Mouse (Mus musculus) left cerebral cortex, adult 18-20 months (tissue): ENCODE data around the gene Hsd17b6. TPM values are rescaled to one million over a fixed set of nuclear protein-coding genes. Genes with fewer than 3 reads are reported as not detected.

Experiments
- DNase-seq, 2 experiments: peaks; one replicate each; pipeline ENCODE4 v3.0.0; 2021 to 2022; ENCODE audit warnings: low spot score in 2 of 2, mixed read lengths in 1 of 2
- total RNA-seq, 2 experiments: library from RNA; stranded (reverse); gene quantifications; 2 replicates each; pipeline ENCODE4 v1.2.3; 2021

Hsd17b6 gene
- total RNA-seq, 2 experiments from 2014 or later, result not detected

- DNase-seq, result peak; percentile 72 to 85
Observed at GRCm38 (mm10) chr10:128008207-128008889, 937 bp upstream of the Hsd17b6 start.

GRCm38 (mm10) chr10:128005479-128005878 is 1.9 kb downstream of the Hsd17b6 start:
- no peak for DNase-seq

- no peak for DNase-seq
Observed at GRCm38 (mm10) chr10:128004918-128005317, 2.5 kb downstream of the Hsd17b6 start.

- DNase-seq, result no peak
Observed at GRCm38 (mm10) chr10:128003281-128003801, 4.1 kb downstream of the Hsd17b6 start.

GRCm38 (mm10) chr10:127998260-127998659 is 9.2 kb downstream of the Hsd17b6 start:
- no peak for DNase-seq

- DNase-seq, result no peak
Observed at GRCm38 (mm10) chr10:127996690-127997089, 10.7 kb downstream of the Hsd17b6 start.

- no peak for DNase-seq
Observed at GRCm38 (mm10) chr10:127985601-127986000, 21.8 kb downstream of the Hsd17b6 start.

- DNase-seq, result peak in 1 of 2 experiments; percentile 3
Observed at GRCm38 (mm10) chr10:127984650-127985049, 22.8 kb downstream of the Hsd17b6 start.

- no peak for DNase-seq
Observed at GRCm38 (mm10) chr10:127975503-127975902, 31.9 kb downstream of the Hsd17b6 start.

- DNase-seq, result no peak
Observed at GRCm38 (mm10) chr10:127974062-127974461, 33.3 kb downstream of the Hsd17b6 start.

GRCm38 (mm10) chr10:127971135-127971534 is 36.3 kb downstream of the Hsd17b6 start:
- no peak for DNase-seq

GRCm38 (mm10) chr10:127970359-127970831 is 37.0 kb downstream of the Hsd17b6 start:
- DNase-seq, result no peak

GRCm38 (mm10) chr10:127969820-127970219 is 37.6 kb downstream of the Hsd17b6 start:
- no peak for DNase-seq

- DNase-seq, result no peak
Observed at GRCm38 (mm10) chr10:127966506-127966905, 40.9 kb downstream of the Hsd17b6 start.

GRCm38 (mm10) chr10:127964004-127964403 is 43.4 kb downstream of the Hsd17b6 start:
- no peak for DNase-seq

- no peak for DNase-seq
Observed at GRCm38 (mm10) chr10:127962451-127962850, 45.0 kb downstream of the Hsd17b6 start.

- no peak for DNase-seq
Observed at GRCm38 (mm10) chr10:127959161-127959679, 48.2 kb downstream of the Hsd17b6 start.

GRCm38 (mm10) chr10:127956168-127956816 is 51.1 kb downstream of the Hsd17b6 start:
- DNase-seq, result peak; percentile 76 to 90

GRCm38 (mm10) chr10:127955034-127955433 is 52.4 kb downstream of the Hsd17b6 start:
- DNase-seq, result no peak

GRCm38 (mm10) chr10:127951821-127952220 is 55.6 kb downstream of the Hsd17b6 start:
- DNase-seq, result no peak

GRCm38 (mm10) chr10:127951390-127951789 is 56.0 kb downstream of the Hsd17b6 start:
- no peak for DNase-seq

GRCm38 (mm10) chr10:127949596-127950130 is 57.7 kb downstream of the Hsd17b6 start:
- DNase-seq, result no peak
